Mouse (Mus musculus) embryonic facial prominence, embryonic 10.5 days (tissue): ENCODE results near the gene Wtap. TPM values are rescaled to one million over a fixed set of nuclear protein-coding genes. Genes with fewer than 3 reads are reported as not detected.
"Not testable (repeated sequence)": the region's sequence is repeated elsewhere in the genome, so short reads cannot be mapped to it uniquely, and the experiment has no call there.

ENCODE experiments used
- DNase-seq: peaks from one replicate; pipeline ENCODE4 v3.0.0-alpha.2; 2017; ENCODE audit warnings: low spot score
- H3K27ac ChIP-seq: fragments of 300-500 bp; sonication (generic); replicated peaks from 2 replicates; pipeline ENCODE4 v1.5.1; 2016; ENCODE audit warnings: mild to moderate bottlenecking
- H3K27me3 ChIP-seq: fragments of 300-500 bp; sonication (generic); replicated peaks from 2 replicates; pipeline ENCODE4 v1.6.1; 2016; ENCODE audit warnings: low read depth, mild to moderate bottlenecking; ENCODE audit not compliant: poor library complexity, severe bottlenecking
- H3K36me3 ChIP-seq: fragments of 300-500 bp; sonication (generic); replicated peaks from 2 replicates; pipeline ENCODE4 v1.6.1; 2016; ENCODE audit warnings: mild to moderate bottlenecking, moderate library complexity
- H3K4me1 ChIP-seq: fragments of 300-500 bp; sonication (generic); 2 replicates; pipeline ENCODE4 v1.6.1; 2016
- H3K4me3 ChIP-seq: fragments of 300-500 bp; sonication (generic); 2 replicates; pipeline ENCODE4 v1.5.1; 2016; ENCODE audit warnings: mild to moderate bottlenecking, moderate library complexity
- H3K9me3 ChIP-seq: fragments of 300-500 bp; sonication (generic); 2 replicates; pipeline ENCODE4 v1.6.1; 2016; ENCODE audit warnings: mild to moderate bottlenecking
- WGBS: fragments of 180-500 bp; shearing (Covaris S2); methylation state at CpG from one replicate; pipeline ENCODE4 v1.1.7; 2016; 5-methylcytosine and 5-hydroxymethylcytosine counted together
- polyA plus RNA-seq: library from polyadenylated mRNA; unstranded; fragments of >200 nt; fragmentation: Nextera tagmentation; extraction: Ambion mirVana; gene quantifications from 2 replicates; pipeline ENCODE4 v1.2.1, GENCODE M21; 2016

Wtap gene
- polyA plus RNA-seq, 1 experiment from 2014 or later = 153 TPM

GRCm38 (mm10) chr17:12992470-12992991 lies 1.4 kb downstream of the Wtap start:
- H3K4me1 ChIP-seq = peaks cover 14% of the 10 kb centered on the region
- under 1% methylated on average over 51 of the region's 51 CpGs for WGBS
- peak; percentile 96 for DNase-seq
- H3K9me3 ChIP-seq = 0 out of 2 replicates have a peak, but pooled peaks cover 3% of the 10 kb centered on the region
- H3K4me3 ChIP-seq = peak overlapping the region; percentile 89
- H3K27me3 ChIP-seq = no peaks in the 10 kb centered on the region
- peaks cover 20% of the 10 kb centered on the region for H3K36me3 ChIP-seq
- H3K27ac ChIP-seq = peak overlapping the region; percentile 100

GRCm38 (mm10) chr17:12991635-12992358 lies 2.2 kb downstream of the Wtap start:
- H3K4me1 ChIP-seq = peaks cover 14% of the 10 kb centered on the region
- peak overlapping the region; percentile 89 for H3K4me3 ChIP-seq
- WGBS = under 1% methylated on average over 84 of the region's 84 CpGs
- peak overlapping the region; percentile 100 for H3K27ac ChIP-seq
- DNase-seq = peak; percentile 93
- H3K27me3 ChIP-seq = no peaks in the 10 kb centered on the region
- H3K9me3 ChIP-seq = 0 out of 2 replicates have a peak, but pooled peaks cover 3% of the 10 kb centered on the region
- peaks cover 27% of the 10 kb centered on the region for H3K36me3 ChIP-seq

- H3K27ac ChIP-seq = peak overlapping the region; percentile 100
- H3K4me3 ChIP-seq = peak overlapping the region; percentile 89
- H3K4me1 ChIP-seq = peaks cover 14% of the 10 kb centered on the region
- DNase-seq = peak; percentile 20
- H3K36me3 ChIP-seq = peaks cover 33% of the 10 kb centered on the region
- 6% methylated on average over 12 of the region's 12 CpGs for WGBS
- H3K9me3 ChIP-seq = 0 out of 2 replicates have a peak, but pooled peaks cover 3% of the 10 kb centered on the region
- no peaks in the 10 kb centered on the region for H3K27me3 ChIP-seq
These were observed 2.8 kb downstream of the Wtap start for GRCm38 (mm10) chr17:12991194-12991634.

- 71% methylated on average over 8 of the region's 8 CpGs for WGBS
- no peak for DNase-seq
These were observed 3.3 kb downstream of the Wtap start for GRCm38 (mm10) chr17:12990567-12991145.

GRCm38 (mm10) chr17:12988096-12988495 lies 5.9 kb downstream of the Wtap start:
- H3K9me3 ChIP-seq, H3K27me3 ChIP-seq, H3K4me3 ChIP-seq, DNase-seq, H3K27ac ChIP-seq: not testable (repeated sequence)
- 97% methylated on average over 8 of the region's 8 CpGs for WGBS
- Histone ChIP-seq H3K4me1 (peaks cover 11% of the 10 kb centered on the region), H3K36me3 (peaks cover 62% of the 10 kb centered on the region)

More at GRCm38 (mm10) chr17:12990567-12991145, 3.3 kb downstream of the Wtap start:
- H3K36me3 ChIP-seq = peaks cover 37% of the 10 kb centered on the region
- peaks cover 14% of the 10 kb centered on the region for H3K4me1 ChIP-seq
- 0 out of 2 replicates have a peak, but pooled peaks cover 3% of the 10 kb centered on the region for H3K9me3 ChIP-seq
- H3K27me3 ChIP-seq = no peaks in the 10 kb centered on the region
- peak overlapping the region; percentile 100; the same call in 1 of the 2 replicates for H3K27ac ChIP-seq
- H3K4me3 ChIP-seq = peak overlapping the region; percentile 89

GRCm38 (mm10) chr17:12983988-12984387 lies 10.0 kb downstream of the Wtap start:
- no peak for DNase-seq
- Histone ChIP-seq H3K9me3 (0 out of 2 replicates have a peak, but pooled peaks cover 3% of the 10 kb centered on the region), H3K4me3 (no peak overlapping the region), H3K27me3 (no peaks in the 10 kb centered on the region), H3K4me1 (no peaks in the 10 kb centered on the region), H3K27ac (no peak overlapping the region), H3K36me3 (peaks cover 97% of the 10 kb centered on the region)
- 87% methylated on average over 2 of the region's 2 CpGs for WGBS

GRCm38 (mm10) chr17:12978546-12978945 lies 15.4 kb downstream of the Wtap start:
- Histone ChIP-seq H3K27ac (no peak overlapping the region), H3K4me3 (no peak overlapping the region), H3K4me1 (no peaks in the 10 kb centered on the region), H3K27me3 (no peaks in the 10 kb centered on the region), H3K9me3 (no peaks in the 10 kb centered on the region), H3K36me3 (peaks cover 88% of the 10 kb centered on the region)
- no peak for DNase-seq
- WGBS = 96% methylated on average over 1 of the region's 1 CpGs

GRCm38 (mm10) chr17:12973851-12974250 lies 20.1 kb downstream of the Wtap start:
- H3K27ac ChIP-seq = no peak overlapping the region
- no peaks in the 10 kb centered on the region for H3K9me3 ChIP-seq
- DNase-seq = no peak
- no peaks in the 10 kb centered on the region for H3K27me3 ChIP-seq
- peaks cover 88% of the 10 kb centered on the region for H3K36me3 ChIP-seq
- H3K4me3 ChIP-seq = no peak overlapping the region
- 89% methylated on average over 2 of the region's 2 CpGs for WGBS
- no peaks in the 10 kb centered on the region for H3K4me1 ChIP-seq

- Histone ChIP-seq H3K4me3 (no peak overlapping the region), H3K27me3 (no peaks in the 10 kb centered on the region), H3K9me3 (no peaks in the 10 kb centered on the region), H3K27ac (no peak overlapping the region), H3K36me3 (peaks cover 70% of the 10 kb centered on the region), H3K4me1 (no peaks in the 10 kb centered on the region)
- WGBS = 93% methylated on average over 2 of the region's 2 CpGs
- DNase-seq = no peak
These were observed 26.8 kb downstream of the Wtap start for GRCm38 (mm10) chr17:12967173-12967572.

- no peak for DNase-seq
- 84% methylated on average over 3 of the region's 3 CpGs for WGBS
- Histone ChIP-seq H3K36me3 (peaks cover 38% of the 10 kb centered on the region), H3K4me3 (no peak overlapping the region), H3K27me3 (no peaks in the 10 kb centered on the region), H3K9me3 (no peaks in the 10 kb centered on the region), H3K4me1 (peaks cover 14% of the 10 kb centered on the region), H3K27ac (no peak overlapping the region)
These were observed 30.5 kb downstream of the Wtap start for GRCm38 (mm10) chr17:12963476-12963875.

- H3K4me1 ChIP-seq = peaks cover 14% of the 10 kb centered on the region
- no peaks in the 10 kb centered on the region for H3K9me3 ChIP-seq
- peak within 1 kb of the TSS; percentile 76 for H3K4me3 ChIP-seq
- H3K27ac ChIP-seq = peak within 1 kb of the TSS; percentile 91
- peaks cover 30% of the 10 kb centered on the region for H3K36me3 ChIP-seq
- under 1% methylated on average over 42 of the region's 42 CpGs for WGBS
- peak; percentile 93 for DNase-seq
- H3K27me3 ChIP-seq = no peaks in the 10 kb centered on the region
These were observed 33.6 kb downstream of the Wtap start, which contains the start of gene Acat2 for GRCm38 (mm10) chr17:12960331-12960873. Acat2 (minus strand) TSS chr17:12960747.

GRCm38 (mm10) chr17:12959377-12959776 lies 34.6 kb downstream of the Wtap start:
- not testable (repeated sequence) for H3K27me3 ChIP-seq, H3K27ac ChIP-seq, DNase-seq, H3K9me3 ChIP-seq
- 83% methylated on average over 2 of the region's 2 CpGs for WGBS
- peak overlapping the region; percentile 48 for H3K4me3 ChIP-seq
- H3K36me3 ChIP-seq = peaks cover 29% of the 10 kb centered on the region
- peaks cover 14% of the 10 kb centered on the region for H3K4me1 ChIP-seq
